Comparison of ENCODE assay signal across 21 mouse cellular contexts in genomic region chr5:103800009-103800408, GRCm38 (mm10).
DNase-seq lines count a peak whose midpoint lies in the region; ATAC-seq lines count a peak whose summit lies in the region.
"Had no signal": no experiment of that assay in that cellular context is flagged by ENCODE, and none has a peak within 500 bp of the region (broad histone marks: within the 10 kb centered on the region; RNA-seq: fewer than 3 reads in every experiment).

No protein-coding gene starts in this region.

- no peak overlapping the region for H3K4me3 ChIP-seq in heart, embryonic 11.5 days (ENCODE audit: low read depth, low read length)
- H3K4me3 ChIP-seq: embryonic facial prominence, embryonic 10.5 days; embryonic facial prominence, embryonic 12.5 days; forebrain, embryonic 10.5 days; forebrain, embryonic 12.5 days had no signal

- peaks cover 7% of the 10 kb centered on the region for H3K4me1 ChIP-seq in heart, embryonic 11.5 days (ENCODE audit: control insufficient read depth, insufficient read depth, low read length)

- no peak for ATAC-seq in heart, embryonic 11.5 days (replicated peaks; ENCODE audit: insufficient number of reproducible peaks, low FRiP score, low TSS enrichment)
- ATAC-seq: forebrain, embryonic 14.5 days; forebrain, embryonic 16.5 days had no signal

- H3K9me3 ChIP-seq in heart, embryonic 11.5 days (replicated peaks; ENCODE audit: control insufficient read depth, low read length): no peaks in the 10 kb centered on the region
- H3K9me3 ChIP-seq: embryonic facial prominence, embryonic 10.5 days; embryonic facial prominence, embryonic 12.5 days; forebrain, embryonic 10.5 days; forebrain, embryonic 12.5 days had no signal

- no peak overlapping the region for H3K27ac ChIP-seq in heart, embryonic 11.5 days (ENCODE audit: low read depth, low read length)
- H3K27ac ChIP-seq: embryonic facial prominence, embryonic 10.5 days; embryonic facial prominence, embryonic 12.5 days; forebrain, embryonic 10.5 days; forebrain, embryonic 12.5 days had no signal

- no peak overlapping the region for H3K4me2 ChIP-seq in heart, embryonic 11.5 days
- H3K4me2 ChIP-seq: embryonic facial prominence, embryonic 12.5 days; forebrain, embryonic 12.5 days had no signal

- H3K9ac ChIP-seq in heart, embryonic 11.5 days (ENCODE audit: low read depth, low read length): no peak overlapping the region
- H3K9ac ChIP-seq: embryonic facial prominence, embryonic 12.5 days; forebrain, embryonic 12.5 days had no signal

- no peaks in the 10 kb centered on the region for H3K36me3 ChIP-seq in heart, embryonic 11.5 days (ENCODE audit: control insufficient read depth, insufficient read depth, low read length)
- H3K36me3 ChIP-seq: embryonic facial prominence, embryonic 10.5 days; embryonic facial prominence, embryonic 12.5 days; forebrain, embryonic 10.5 days; forebrain, embryonic 12.5 days had no signal

- DNase-seq in heart, adult 11 months: peak; percentile 78
- DNase-seq in thymus, postnatal 4 days: peak; percentile 1
- no peak for DNase-seq in thymus, postnatal 36 days
- peak; percentile 94 for DNase-seq in gonadal fat pad, adult 2 months (ENCODE audit: low read depth)
- no peak for DNase-seq in left cerebral cortex, adult 8-10 months (ENCODE audit: low spot score in 2 of 2)
- DNase-seq in adrenal gland, adult 8-10 months: no peak
- DNase-seq: adrenal gland, adult 2 months; adrenal gland, postnatal 14 days; adrenal gland, postnatal 36 days; cerebellum, adult 11-12 months; cerebellum, adult 2 months; cerebellum, adult 9-10 months; cerebellum, postnatal 10 days; cerebellum, postnatal 25 days had no signal

- no peaks in the 10 kb centered on the region for H3K27me3 ChIP-seq in heart, embryonic 11.5 days (ENCODE audit: control insufficient read depth, insufficient read depth, low read length)
- H3K27me3 ChIP-seq: embryonic facial prominence, embryonic 12.5 days had no signal

- WGBS in heart, embryonic 11.5 days (ENCODE audit: insufficient replicate concordance): 52% methylated on average over 5 of the region's 5 CpGs

Comparison
In these comparisons a context has a peak if more than half of its experiments do, and no peak if none do; other contexts are left out.
1. DNase-seq: peak in heart, adult 11 months (single experiment), thymus, postnatal 4 days (single experiment) and gonadal fat pad, adult 2 months (single experiment); none in thymus, postnatal 36 days (0 of 2), left cerebral cortex, adult 8-10 months (0 of 2) and adrenal gland, adult 8-10 months (single experiment).